Mouse (Mus musculus) C2C12 (cell line): ENCODE data around the gene Lhpp.

ENCODE experiments used
- CEBPB ChIP-seq: IDR thresholded peaks from one replicate; pipeline ENCODE4 v1.6.1; 2011; ENCODE audit warnings: low read depth, mild to moderate bottlenecking, control low read depth, moderate library complexity
- CTCF ChIP-seq: IDR thresholded peaks from one replicate; pipeline ENCODE4 v1.5.1; 2011; ENCODE audit not compliant: control insufficient read depth, insufficient read depth, insufficient read length
- FOSL1 ChIP-seq: IDR thresholded peaks from one replicate; pipeline ENCODE4 v1.8.0; 2011; ENCODE audit warnings: mild to moderate bottlenecking, low read length; ENCODE audit not compliant: poor library complexity, insufficient read depth, severe bottlenecking
- MAX ChIP-seq: IDR thresholded peaks from one replicate; pipeline ENCODE4 v1.6.1; 2011; ENCODE audit warnings: mild to moderate bottlenecking, control low read depth
- MYOG ChIP-seq: IDR thresholded peaks from one replicate; pipeline ENCODE4 v1.6.1; 2011; ENCODE audit not compliant: control insufficient read depth, insufficient read length; ENCODE audit errors: extremely low read depth
- USF1 ChIP-seq: IDR thresholded peaks from one replicate; pipeline ENCODE4 v1.6.1; 2011; ENCODE audit warnings: low read depth, mild to moderate bottlenecking, control low read depth, moderate library complexity

- TF ChIP-seq CTCF = no peak
- TF ChIP-seq MYOG = no peak
- no peak for TF ChIP-seq FOSL1
- no peak for TF ChIP-seq CEBPB
- TF ChIP-seq USF1 = no peak
- TF ChIP-seq MAX = no peak
These were observed 101.7 kb downstream of the Lhpp start for GRCm38 (mm10) chr7:132712044-132712708.
